ENCODE assay signal across 8 mouse cellular contexts in genomic region chr1:134704396-134705306, GRCm38 (mm10). TPM values are rescaled to one million over a fixed set of nuclear protein-coding genes. Genes with fewer than 3 reads are reported as not detected.
DNase-seq lines count a peak whose midpoint lies in the region; ATAC-seq and TF ChIP-seq lines count a peak whose summit lies in the region.

No protein-coding gene starts in this region.

- peaks cover 62% of the 10 kb centered on the region for H3K4me1 ChIP-seq in cerebellum, adult 2 months (ENCODE audit: control insufficient read depth, insufficient read depth, low read length)

- no peak for TF ChIP-seq POLR2A in cerebellum, adult 2 months (IDR thresholded peaks at IDR 0.05; ENCODE audit: borderline replicate concordance, insufficient read depth, low read length)

- 22% methylated on average over 22 of the region's 22 CpGs for WGBS in cerebellum, adult 2 months

- TF ChIP-seq CTCF in layer of hippocampus, adult 2 months (conservative IDR thresholded peaks at IDR 0.05), result peak; percentile 84
- peak; percentile 85 for TF ChIP-seq CTCF in cerebellum, adult 2 months (IDR thresholded peaks at IDR 0.05; ENCODE audit: borderline replicate concordance, insufficient read depth, low read depth, low read length)

- intact Hi-C loops in heart, postnatal 36 days (cut with DNase I), result loop anchor here (5.0 kb wide), 1 partner anchor 67 kb away; no protein-coding TSS in a partner anchor

- no peak overlapping the region for H3K27ac ChIP-seq in layer of hippocampus, adult 2 months
- peak overlapping the region; percentile 45 for H3K27ac ChIP-seq in cerebellum, adult 2 months (ENCODE audit: insufficient read depth, low read length)

- H3K4me3 ChIP-seq in layer of hippocampus, adult 2 months, result no peak overlapping the region
- no peak overlapping the region for H3K4me3 ChIP-seq in cerebellum, adult 2 months (replicated peaks; ENCODE audit: insufficient read depth, low read depth, low read length)

- no peak for ATAC-seq in erythroblast, adult 5-6 weeks (replicated peaks; ENCODE audit: low FRiP score, poor library complexity, severe bottlenecking)

- DNase-seq in layer of hippocampus, adult 2 months (ENCODE audit: low spot score in 2 of 2), result peak in 1 of 2 experiments; percentile 37
- DNase-seq in layer of hippocampus, adult 9-10 months (ENCODE audit: low spot score), result no peak
- peak; percentile 66 for DNase-seq in NIH3T3 (ENCODE audit: low read depth)
- DNase-seq in cerebellum, adult 2 months, result peak; percentile 74 to 79
- peak; percentile 50 to 51 for DNase-seq in heart, postnatal 36 days
- peak; percentile 42 to 45 for DNase-seq in lung, postnatal 4 days
- DNase-seq in thymus, postnatal 0 days (ENCODE audit: low spot score), result peak; percentile 53

- H3K27me3 ChIP-seq in cerebellum, adult 2 months (ENCODE audit: control insufficient read depth, insufficient read depth, low read length), result no peaks in the 10 kb centered on the region

RNA-seq across cellular contexts. Expression of gene Syt2, which starts 58.2 kb away (rescaled TPM):
- 10 to 100 TPM; 17.9 to 18.6 TPM for total RNA-seq in layer of hippocampus, adult 2 months (2021)
- polyA plus RNA-seq in cerebellum, adult 2 months (2012; rRNA removed), result 305 and 318 TPM in 2 replicates
- total RNA-seq in heart, postnatal 36 days (2021), result not detected
- 0.03 and 0.14 TPM in 2 replicates for polyA plus RNA-seq in thymus, postnatal 0 days (2015; fragmentation: Nextera tagmentation; extraction: Ambion mirVana)
- total RNA-seq in erythroblast, adult 5-6 weeks (2015; ENCODE audit: low replicate concordance), result 0.58 TPM in 1 of 2 replicates, not detected in the other
- total RNA-seq in erythroblast, adult 5-6 weeks (2017; ENCODE audit: low replicate concordance), result not detected in 2 replicates

Comparison
In these comparisons a context has a peak if more than half of its experiments do, and no peak if none do; other contexts are left out.
1. RNA of gene Syt2, which starts 58.2 kb away (total RNA-seq): 17.9 to 18.6 TPM in layer of hippocampus, adult 2 months; 0.58 TPM in erythroblast, adult 5-6 weeks and not detected in heart, postnatal 36 days; every median in the first group is over 10 times any median in the second.